Mouse (Mus musculus): ENCODE results near the gene App. TPM values are rescaled to one million over a fixed set of nuclear protein-coding genes. Genes with fewer than 3 reads are reported as not detected.

App gene
- total RNA-seq, 2 experiments from 2014 or later, result 1,175 to 1,228 TPM

DNA sequence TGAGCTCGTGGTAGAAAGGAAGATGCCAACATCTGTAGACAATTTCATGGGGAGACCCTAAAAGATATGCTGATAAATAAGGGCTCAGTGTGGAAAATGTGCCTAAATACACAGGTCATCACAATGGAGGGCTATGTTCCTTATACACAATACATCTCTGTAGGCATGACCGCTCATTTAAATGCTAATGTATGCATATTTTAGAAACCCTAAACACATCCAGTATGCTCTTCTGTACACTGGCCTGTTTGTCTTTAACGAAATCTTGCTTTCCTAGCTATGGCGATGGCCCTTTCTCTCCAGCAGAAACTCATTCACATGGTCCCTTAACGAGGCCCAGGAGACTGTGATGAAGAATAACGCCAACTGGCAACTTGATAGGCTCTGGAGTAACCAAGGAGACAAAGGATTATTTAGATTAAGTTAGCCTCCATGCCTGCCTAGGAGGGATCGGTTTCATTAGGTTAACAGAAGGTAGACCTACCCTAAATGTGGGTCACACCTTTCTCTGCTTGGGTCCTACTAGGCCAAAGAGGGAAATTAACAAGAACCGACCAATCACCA is 185.8 kb downstream of the App start:
- no peak for TF ChIP-seq CTCF (conservative IDR thresholded peaks at IDR 0.05)
- H3K27ac ChIP-seq, result peak overlapping the region; percentile 7; the same call in 1 of the 2 replicates
- no peak for DNase-seq (ENCODE audit: low spot score in 2 of 2)
- no peak overlapping the region for H3K4me3 ChIP-seq

DNA sequence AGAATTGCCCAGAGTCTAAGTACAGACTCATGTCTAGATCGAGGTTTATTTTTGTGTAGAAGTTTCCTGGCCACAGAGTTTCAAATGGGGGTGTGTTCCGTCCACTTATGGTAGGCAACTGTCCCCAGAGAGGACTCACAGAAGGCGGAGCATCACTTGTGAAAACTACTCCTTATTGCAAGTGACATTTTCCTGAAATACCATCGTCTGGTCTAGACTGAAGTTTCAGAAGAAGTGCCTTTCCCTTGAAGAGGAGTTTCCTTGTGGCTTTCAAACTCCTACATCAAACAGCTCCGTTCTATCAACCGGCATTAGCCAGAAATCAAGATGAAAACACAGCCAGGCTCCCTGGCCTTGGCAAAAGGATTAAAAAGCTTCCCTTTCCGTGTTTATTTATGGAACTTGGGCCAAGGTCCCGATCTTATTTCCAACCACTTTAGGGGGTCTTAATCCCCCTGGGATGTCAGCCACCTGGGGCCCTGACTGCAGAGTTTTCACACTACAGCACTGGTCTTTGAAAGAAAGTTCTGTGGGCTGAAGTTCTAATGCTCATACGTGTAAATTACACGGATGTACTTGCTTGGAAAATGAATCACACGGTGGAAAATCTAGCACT is 187.4 kb downstream of the App start:
- TF ChIP-seq CTCF (conservative IDR thresholded peaks at IDR 0.05), result no peak
- Histone ChIP-seq H3K4me3 (no peak overlapping the region), H3K27ac (peak overlapping the region; percentile 43; the same call in 1 of the 2 replicates)
- no peak for DNase-seq (ENCODE audit: low spot score in 2 of 2)

DNA sequence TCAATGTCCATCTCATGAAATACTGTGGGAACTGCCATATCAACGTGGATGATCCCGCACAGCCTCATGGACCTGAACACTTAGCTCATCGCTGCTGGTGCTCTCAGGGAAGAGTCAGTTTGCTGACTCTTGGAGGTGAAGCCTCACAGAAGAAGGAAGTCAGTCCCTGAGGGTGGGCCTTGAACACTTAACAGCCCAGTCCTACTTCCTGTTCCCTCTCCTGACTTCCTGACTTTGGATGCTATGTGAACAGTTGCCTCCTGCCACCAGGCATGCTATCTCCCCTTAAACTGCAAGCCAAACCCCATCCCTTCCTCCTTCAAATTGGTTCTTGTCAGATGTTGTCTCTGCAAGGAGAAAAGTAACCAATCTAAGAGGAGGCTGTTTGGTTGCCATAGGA is 188.2 kb downstream of the App start:
- Histone ChIP-seq H3K4me3 (no peak overlapping the region), H3K27ac (peak overlapping the region; percentile 43; the same call in 1 of the 2 replicates)
- no peak for DNase-seq (ENCODE audit: low spot score in 2 of 2)
- TF ChIP-seq CTCF (conservative IDR thresholded peaks at IDR 0.05), result no peak

DNA sequence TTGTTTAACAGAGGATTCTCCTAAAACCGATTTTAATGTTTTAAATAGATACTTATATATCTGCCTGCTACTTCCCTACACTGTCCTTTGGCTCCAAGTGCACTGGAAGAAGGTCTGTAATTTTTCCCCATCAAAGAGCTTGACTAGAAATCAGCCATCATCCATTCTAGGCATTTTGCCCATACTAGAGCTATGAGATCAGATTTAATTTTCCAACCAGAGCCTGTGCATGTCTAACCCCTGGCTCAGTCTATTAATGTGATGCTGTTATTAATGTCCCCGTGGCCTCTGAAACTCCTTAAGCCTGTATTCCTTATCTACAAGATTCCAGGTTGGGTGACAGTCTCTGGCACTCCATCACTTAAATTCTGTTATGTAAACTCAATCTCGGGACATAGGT is 190.1 kb downstream of the App start:
- DNase-seq (ENCODE audit: low spot score in 2 of 2), result no peak
- TF ChIP-seq CTCF (conservative IDR thresholded peaks at IDR 0.05), result no peak
- Histone ChIP-seq H3K27ac (peak overlapping the region; percentile 59; the same call in 1 of the 2 replicates), H3K4me3 (no peak overlapping the region)

DNA sequence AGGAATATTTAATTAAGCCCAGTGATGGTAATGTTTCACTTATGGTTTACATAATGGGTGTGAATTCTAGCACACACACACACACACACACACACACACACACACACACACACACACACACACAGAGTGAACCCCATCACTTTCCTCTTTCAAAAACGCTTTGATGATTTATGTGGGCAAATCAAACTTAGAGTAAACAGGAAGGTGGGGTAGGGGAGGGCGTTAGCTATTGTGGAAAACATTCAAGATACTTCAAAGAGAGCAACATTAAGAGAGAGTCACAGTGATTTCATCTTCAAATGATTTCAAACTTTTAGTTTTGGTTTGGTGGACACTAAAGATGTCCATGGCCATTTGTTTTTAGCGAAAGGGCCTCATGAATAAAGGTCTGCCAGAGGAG is 191.0 kb downstream of the App start:
- H3K4me3 ChIP-seq, result no peak overlapping the region
- DNase-seq (ENCODE audit: low spot score in 2 of 2), result no peak
- TF ChIP-seq CTCF (conservative IDR thresholded peaks at IDR 0.05), result no peak
- peak overlapping the region; percentile 59; the same call in 1 of the 2 replicates for H3K27ac ChIP-seq

DNA sequence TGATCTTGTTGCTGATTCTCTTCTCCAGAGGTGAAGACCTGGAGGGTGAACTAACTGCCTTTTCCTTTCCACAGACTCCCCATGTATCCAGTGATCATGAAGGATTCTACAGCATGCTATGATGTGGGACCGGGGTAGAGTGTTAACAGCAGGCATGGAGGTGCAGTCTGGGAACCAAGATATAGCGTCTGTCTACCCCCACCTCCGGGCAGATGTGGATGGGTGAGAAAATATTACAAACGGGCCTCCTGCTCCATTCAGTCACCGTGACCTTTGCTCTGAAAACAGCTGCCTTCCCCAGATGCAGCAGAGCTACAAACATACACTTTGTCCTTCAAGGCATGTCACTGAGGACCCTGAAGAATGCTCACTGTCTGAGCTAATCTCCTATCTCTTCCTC is 195.0 kb downstream of the App start:
- no peak for DNase-seq (ENCODE audit: low spot score in 2 of 2)
- no peak overlapping the region for H3K4me3 ChIP-seq
- no peak overlapping the region for H3K27ac ChIP-seq
- no peak for TF ChIP-seq CTCF (conservative IDR thresholded peaks at IDR 0.05)

DNA sequence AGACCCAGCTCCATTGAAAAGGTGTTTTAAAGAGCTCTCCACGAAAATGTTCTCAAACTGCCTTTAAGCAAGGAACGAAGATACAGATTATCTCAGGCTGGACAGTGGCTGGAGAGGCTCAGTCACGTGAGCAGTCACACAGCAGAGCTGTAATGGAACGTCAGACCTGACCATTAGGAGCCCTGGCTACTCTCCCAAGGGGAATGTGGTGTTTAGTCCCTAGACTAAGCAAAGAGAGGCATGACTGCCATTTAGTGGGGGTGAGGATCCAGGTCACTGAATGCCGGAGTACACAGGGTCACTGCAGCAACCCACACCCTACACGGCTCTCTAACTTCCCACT is 199.4 kb downstream of the App start:
- no peak overlapping the region for H3K4me3 ChIP-seq
- DNase-seq (ENCODE audit: low spot score in 2 of 2), result no peak
- peak overlapping the region; percentile 69 for H3K27ac ChIP-seq
- no peak for TF ChIP-seq CTCF (conservative IDR thresholded peaks at IDR 0.05)

DNA sequence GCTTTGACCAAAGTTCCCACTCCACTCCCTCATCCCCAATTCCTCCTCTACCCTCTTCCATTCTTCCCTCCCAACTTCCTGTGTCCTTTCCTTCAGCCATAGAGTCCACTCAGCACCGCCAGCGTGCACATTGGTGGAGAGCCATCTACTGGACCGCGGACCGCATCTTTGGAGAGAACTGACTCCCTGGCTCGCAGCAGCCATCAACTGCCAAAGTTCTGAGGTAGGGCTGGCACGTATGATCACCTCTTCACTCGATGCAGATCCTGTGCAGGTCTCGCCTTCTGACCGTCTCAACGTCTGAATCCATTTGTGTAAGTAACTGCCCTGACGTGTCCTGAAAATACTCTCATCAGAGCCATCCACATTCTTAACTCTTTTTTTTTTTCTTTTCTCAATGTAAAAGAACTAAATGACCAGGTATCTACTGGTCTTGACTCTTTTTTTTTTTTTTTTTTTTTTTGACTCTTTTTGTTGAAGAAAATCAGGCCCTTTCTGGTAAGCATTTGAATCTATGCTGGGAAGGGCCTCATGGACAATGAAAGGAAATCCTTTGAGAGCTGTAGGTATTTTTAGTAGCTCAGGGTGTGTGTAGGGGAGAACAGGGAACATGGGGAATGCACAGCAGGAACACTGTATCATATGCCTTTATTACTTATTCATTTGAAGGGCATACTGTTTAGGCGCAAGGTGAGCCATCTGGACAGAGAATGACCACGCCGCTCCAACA is 200.0 kb downstream of the App start:
- TF ChIP-seq CTCF (conservative IDR thresholded peaks at IDR 0.05), result no peak
- H3K4me3 ChIP-seq, result no peak overlapping the region
- no peak for DNase-seq (ENCODE audit: low spot score in 2 of 2)
- H3K27ac ChIP-seq, result peak overlapping the region; percentile 69; the same call in 1 of the 2 replicates

DNA sequence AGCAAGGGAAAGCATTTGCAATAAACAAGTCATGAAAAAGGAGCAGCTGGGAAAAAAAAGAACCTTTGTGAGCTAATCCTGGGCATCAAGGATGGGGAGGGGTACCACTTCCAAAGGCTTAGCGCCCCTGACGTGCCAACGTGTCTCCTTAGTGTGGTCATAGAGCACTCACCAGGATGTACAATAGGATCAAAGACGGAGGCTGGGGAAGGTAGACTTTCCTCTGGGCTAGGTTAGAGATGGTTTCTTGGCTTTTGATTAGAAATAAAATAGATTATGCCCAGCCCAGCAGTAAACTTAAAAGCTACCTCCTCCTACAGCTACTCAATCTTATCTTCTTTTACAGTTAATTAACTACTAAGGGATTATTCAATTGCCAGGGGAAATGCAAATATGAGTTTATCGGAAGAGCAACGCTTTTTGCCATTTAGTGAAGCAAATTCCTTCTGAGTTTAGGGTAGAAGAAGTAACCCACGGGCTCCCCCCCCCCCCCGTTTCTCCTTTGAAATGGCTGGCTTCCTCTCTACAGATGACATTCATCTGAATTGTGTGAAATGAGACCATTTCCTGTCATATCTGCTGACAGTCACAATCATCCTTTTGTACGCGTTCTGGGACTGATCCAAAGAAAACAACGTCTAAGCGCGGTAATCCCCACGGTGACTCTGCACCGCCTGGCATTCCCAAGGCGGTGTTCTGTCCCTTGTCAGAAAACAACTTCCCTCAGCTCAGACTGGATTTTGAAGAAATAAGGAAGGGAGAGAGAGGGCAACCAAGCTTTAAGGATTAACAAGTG is 201.8 kb downstream of the App start:
- DNase-seq (ENCODE audit: low spot score in 2 of 2), result no peak
- Histone ChIP-seq H3K27ac (peak overlapping the region; percentile 69), H3K4me3 (no peak overlapping the region)
- no peak for TF ChIP-seq CTCF (conservative IDR thresholded peaks at IDR 0.05)

DNA sequence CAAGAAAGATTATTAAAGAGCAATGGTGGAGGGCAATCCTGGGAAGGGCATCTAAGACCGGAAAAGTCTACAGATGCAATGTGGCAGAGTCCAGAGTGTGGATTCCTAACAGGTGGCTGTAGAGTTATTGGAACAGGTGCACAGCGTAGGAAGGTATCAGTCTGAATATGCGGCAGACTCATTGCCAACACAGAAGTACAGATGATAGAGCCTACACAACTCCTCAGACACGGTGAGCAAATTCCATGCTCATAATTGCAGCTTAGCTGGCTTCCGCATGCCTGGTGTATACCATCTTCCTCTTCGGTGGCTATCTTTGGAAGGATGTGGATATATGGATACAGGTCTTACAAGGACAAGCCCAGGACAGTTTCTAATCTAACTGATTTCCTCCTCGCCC is 204.5 kb downstream of the App start:
- TF ChIP-seq CTCF (conservative IDR thresholded peaks at IDR 0.05), result no peak
- H3K27ac ChIP-seq, result peak overlapping the region; percentile 21; the same call in 1 of the 2 replicates
- no peak overlapping the region for H3K4me3 ChIP-seq
- no peak for DNase-seq (ENCODE audit: low spot score in 2 of 2)

DNA sequence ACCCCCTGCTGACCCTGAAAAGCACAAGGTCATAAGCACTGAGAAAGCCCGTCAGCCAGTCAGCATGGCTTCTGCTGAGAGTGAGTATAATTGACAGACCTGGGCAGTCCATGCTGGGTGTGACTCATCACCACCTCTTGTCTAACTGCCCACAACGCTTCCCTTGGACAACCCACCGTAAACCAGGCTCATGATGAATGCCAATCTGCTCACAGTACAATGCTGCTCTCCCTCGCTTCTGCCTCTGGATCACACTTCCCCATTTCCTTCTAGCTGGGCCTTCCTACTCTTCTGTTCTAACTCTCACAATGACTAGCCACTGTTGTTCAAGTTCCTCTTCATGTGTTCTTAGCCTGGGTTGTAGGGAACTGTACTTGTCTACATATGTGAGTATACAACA is 206.6 kb downstream of the App start:
- TF ChIP-seq CTCF (conservative IDR thresholded peaks at IDR 0.05), result no peak
- DNase-seq (ENCODE audit: low spot score in 2 of 2), result no peak
- Histone ChIP-seq H3K4me3 (no peak overlapping the region), H3K27ac (peak overlapping the region; percentile 56; the same call in 1 of the 2 replicates)

DNA sequence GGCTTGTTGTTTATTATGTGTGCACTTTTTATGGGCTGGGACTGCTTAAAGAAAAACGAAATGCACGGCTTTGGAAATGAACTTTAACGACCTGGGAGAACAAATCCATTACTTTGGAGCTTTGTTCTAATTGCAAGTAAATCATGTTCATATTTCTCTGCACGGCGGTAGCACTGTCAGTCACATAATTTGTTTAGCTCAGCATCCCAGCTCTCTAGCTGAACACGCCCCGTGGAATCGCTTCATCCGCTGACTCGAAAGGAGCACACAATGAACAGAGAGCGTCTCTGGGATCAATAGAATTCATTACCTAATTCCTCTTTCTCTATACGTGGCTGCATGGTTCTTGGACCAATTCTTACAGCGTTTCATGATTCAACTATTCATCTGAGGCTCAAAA is 207.5 kb downstream of the App start:
- TF ChIP-seq CTCF (conservative IDR thresholded peaks at IDR 0.05), result no peak
- Histone ChIP-seq H3K4me3 (no peak overlapping the region), H3K27ac (peak overlapping the region; percentile 56)
- no peak for DNase-seq (ENCODE audit: low spot score in 2 of 2)

DNA sequence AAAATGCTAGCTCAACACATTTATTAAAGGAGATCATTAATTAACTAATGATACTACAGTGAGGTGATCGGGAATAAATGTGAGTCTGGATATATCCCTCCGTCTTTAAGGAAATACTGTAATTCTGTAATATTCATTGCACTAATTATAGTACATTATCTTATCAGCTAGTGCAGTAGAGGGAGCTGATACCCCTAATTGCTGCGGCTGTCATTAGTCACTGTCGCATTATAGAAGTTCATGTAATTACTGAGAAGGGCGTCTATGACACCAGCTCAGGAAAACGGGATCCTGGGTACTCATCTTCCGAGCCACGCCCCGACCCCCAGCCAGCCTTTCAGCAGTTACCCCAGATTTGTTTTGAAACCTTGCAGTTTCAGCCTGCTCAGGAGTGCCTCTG is 209.6 kb downstream of the App start:
- Histone ChIP-seq H3K4me3 (peak overlapping the region; percentile 7; the same call in 1 of the 2 replicates), H3K27ac (peak overlapping the region; percentile 85)
- no peak for DNase-seq (ENCODE audit: low spot score in 2 of 2)
- no peak for TF ChIP-seq CTCF (conservative IDR thresholded peaks at IDR 0.05)

All from layer of hippocampus, adult 2 months (tissue).